Mouse (Mus musculus) ovary, adult 10 weeks (tissue): ENCODE measurements around the gene Zfp652. TPM values are rescaled to one million over a fixed set of nuclear protein-coding genes. Genes with fewer than 3 reads are reported as not detected.

Experiments
- polyA plus RNA-seq: library from polyadenylated mRNA; stranded (reverse); fragments of 350-450 nt; fragmentation: Illumina TruSeq; extraction: RNeasy Lipid Tissue Mini Kit (QIAGEN cat#74804); gene quantifications from one replicate; pipeline ENCODE4 v1.2.3, GENCODE M21; 2014

Zfp652 gene
- polyA plus RNA-seq: 39.1 TPM

GRCm38 (mm10) chr11:95712563-95713224, at the start of gene Zfp652:
Gene Zfp652, plus strand, starts transcription at chr11:95712673.

GRCm38 (mm10) chr11:95666529-95667149, 45.8 kb upstream of the Zfp652 start, which contains the start of gene Phb:
Gene Phb, plus strand, starts transcription at chr11:95666957.

DNA sequence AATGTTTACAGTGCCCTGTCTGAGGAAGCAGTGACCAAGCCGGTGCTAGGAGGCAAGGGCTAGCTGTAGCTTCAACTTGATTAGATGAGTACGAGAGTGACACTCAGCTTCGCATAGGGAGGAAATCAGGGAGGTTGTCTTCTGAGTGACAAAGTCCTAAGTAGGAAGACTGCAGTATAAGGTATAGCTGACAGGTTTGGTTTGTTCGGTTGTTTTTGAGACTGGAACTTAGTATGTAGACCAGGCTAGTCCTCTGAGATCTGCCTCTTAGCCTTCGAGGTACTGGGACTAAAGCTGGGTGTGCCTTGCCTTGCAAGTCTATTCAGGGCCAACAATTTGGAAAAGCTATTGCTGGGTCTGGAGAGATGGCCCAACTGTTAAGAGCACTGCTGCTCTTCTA, 10.8 kb downstream of the Zfp652 start, which contains the start of gene B130006D01Rik:
Gene B130006D01Rik (plus strand): TSS at position 301 of the 400 bp plus-strand sequence.

DNA sequence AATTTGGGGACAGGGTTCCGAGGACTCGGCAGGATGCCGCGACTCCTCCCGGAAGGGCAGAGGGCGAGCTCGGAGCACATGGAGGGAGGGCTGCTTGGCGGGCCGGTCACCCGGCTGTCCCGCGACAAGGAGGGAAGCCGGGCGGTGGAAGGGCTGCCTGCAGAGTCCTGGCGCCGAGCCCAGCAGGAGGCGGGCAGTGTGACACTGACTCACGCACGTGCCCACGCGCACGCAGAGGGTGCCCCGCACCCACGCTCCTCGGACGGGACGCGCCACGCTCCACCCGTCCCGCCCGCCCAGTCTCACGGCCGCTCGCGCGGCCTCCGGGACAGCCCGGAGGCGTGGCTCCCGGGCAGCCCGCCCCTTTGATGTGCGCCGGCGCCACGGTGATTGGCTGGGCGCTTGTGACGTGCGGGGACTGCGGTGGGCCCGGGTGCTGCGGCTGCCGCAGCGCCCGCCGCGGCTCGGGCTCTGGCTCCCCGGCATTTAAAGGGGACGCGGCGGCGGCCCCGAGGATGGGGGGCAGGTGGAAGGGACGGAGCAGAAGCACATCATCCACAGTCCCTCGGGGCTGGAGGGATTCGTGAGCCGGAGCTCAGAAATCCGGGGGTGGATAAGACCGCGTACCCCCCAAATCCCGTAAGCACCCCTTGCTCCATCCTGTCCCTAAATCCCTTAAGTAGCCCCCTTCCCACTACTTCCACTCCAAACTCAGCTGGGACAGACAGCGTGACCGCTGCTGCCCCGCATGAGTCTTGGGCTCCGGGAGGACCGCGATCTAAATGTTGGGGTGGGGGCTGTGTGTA, 111.8 kb downstream of the Zfp652 start, which contains the start of gene Phospho1:
Gene Phospho1 (plus strand): TSS at position 429 of the 806 bp plus-strand sequence.

DNA sequence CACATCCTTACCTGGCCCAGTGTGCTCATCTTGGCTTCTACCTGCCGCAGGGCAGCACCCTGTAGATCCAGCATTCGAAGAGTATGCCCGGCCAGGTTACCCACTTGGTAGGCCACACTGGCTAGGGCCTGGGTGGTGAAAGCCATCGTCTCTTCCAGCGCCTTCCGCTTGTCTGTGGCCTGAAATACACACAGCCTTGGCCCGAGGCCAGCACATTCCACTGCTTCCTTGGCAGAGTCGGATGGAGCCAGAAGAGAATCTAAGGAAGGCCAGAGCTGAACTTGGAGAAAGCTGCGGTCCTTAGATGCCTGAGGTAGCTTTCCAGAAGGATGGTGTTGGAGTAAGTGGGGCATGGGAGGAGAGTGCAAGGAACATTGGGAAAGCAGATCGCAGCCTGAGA, 124.6 kb downstream of the Zfp652 start, which contains the start of gene Gngt2:
Gene Gngt2 (plus strand): TSS at position 158 of the 400 bp plus-strand sequence.

DNA sequence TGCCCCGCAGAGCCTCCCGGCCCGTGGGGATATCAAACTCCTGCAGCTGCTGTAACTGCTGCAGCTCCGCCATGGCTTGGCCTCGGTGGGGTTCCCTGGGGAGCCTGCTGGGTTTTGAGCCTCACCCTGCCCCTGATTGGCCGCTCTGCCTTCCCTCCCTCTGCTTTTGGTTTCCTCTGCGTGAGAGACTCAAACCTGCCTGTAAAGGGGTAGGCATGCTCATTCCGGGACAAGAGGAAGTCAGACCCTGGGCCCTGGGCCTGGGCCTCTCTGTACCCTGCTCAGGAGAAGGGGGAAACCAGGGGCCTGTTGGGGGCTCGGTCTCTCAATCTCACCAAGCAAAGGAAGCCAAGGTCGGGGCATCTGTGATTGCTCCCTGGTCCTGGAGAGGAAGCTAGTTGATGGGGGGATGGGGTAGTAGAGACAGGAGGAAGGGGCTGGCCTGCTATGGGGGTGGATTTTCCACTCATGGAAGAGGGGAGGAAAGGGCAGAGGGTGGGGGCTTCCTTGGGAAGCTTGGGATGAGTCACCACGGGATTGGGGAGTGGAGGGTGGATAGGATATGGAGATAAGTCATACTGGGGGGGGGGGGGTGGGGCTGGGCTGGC, 129.7 kb downstream of the Zfp652 start, which contains the start of gene Abi3:
Gene Abi3 (minus strand): TSS at position 403 of the 608 bp plus-strand sequence.

Other genes starting within 250 kb of the Zfp652 start
- not detected for gene Nxph3, start 198.1 kb upstream of the Zfp652 start, polyA plus RNA-seq
- 1.1 TPM for gene Ngfr, start 124.9 kb upstream of the Zfp652 start, polyA plus RNA-seq
- 7.8 TPM for gene Phb, start 45.7 kb upstream of the Zfp652 start, polyA plus RNA-seq
- gene B130006D01Rik, start 10.9 kb downstream of the Zfp652 start, polyA plus RNA-seq: 0.14 TPM
- gene Phospho1, start 111.8 kb downstream of the Zfp652 start, polyA plus RNA-seq: not detected
- 2.6 TPM for gene Gngt2, start 124.5 kb downstream of the Zfp652 start, polyA plus RNA-seq
- gene Abi3, start 129.8 kb downstream of the Zfp652 start, polyA plus RNA-seq: not detected
- gene B4galnt2, start 202.2 kb downstream of the Zfp652 start, polyA plus RNA-seq: 0.43 TPM